Mouse (Mus musculus) cerebellum, adult 2 months (tissue): ENCODE results near the gene Ski. TPM values are rescaled to one million over a fixed set of nuclear protein-coding genes. Genes with fewer than 3 reads are reported as not detected.
A peak's percentile ranks its signal among the peaks of the same experiment; 100 is the strongest.

Experiments
- DNase-seq, 2 experiments: peaks; one replicate each; pipeline ENCODE4 v3.0.0; 2021
- H3K27ac ChIP-seq: fragments of 200-500 bp; 2 replicates; pipeline ENCODE4 v1.5.1; 2012; ENCODE audit warnings: low read length, control low read depth, inconsistent platforms; ENCODE audit not compliant: insufficient read depth
- H3K27me3 ChIP-seq: fragments of 200-500 bp; 2 replicates; pipeline ENCODE4 v1.6.1; 2012; ENCODE audit warnings: inconsistent platforms, mild to moderate bottlenecking, low read length, moderate library complexity; ENCODE audit not compliant: control insufficient read depth, insufficient read depth
- H3K4me1 ChIP-seq: fragments of 200-500 bp; 2 replicates; pipeline ENCODE4 v1.6.1; 2011; ENCODE audit warnings: low read length; ENCODE audit not compliant: control insufficient read depth, insufficient read depth
- H3K4me3 ChIP-seq: fragments of 200-500 bp; replicated peaks from 2 replicates; pipeline ENCODE3; 2011; ENCODE audit warnings: mild to moderate bottlenecking, low read depth, low read length, control low read depth; ENCODE audit not compliant: insufficient read depth
- CTCF ChIP-seq: fragments of 200-500 bp; IDR thresholded peaks from 2 replicates; pipeline ENCODE4 v1.5.1; 2011; ENCODE audit warnings: low read depth, mild to moderate bottlenecking, control low read depth, low read length, moderate library complexity, borderline replicate concordance; ENCODE audit not compliant: insufficient read depth
- POLR2A ChIP-seq: fragments of 200-500 bp; IDR thresholded peaks from 2 replicates; pipeline ENCODE4 v1.6.1; 2011; ENCODE audit warnings: low read length, control low read depth, borderline replicate concordance; ENCODE audit not compliant: insufficient read depth
- WGBS: fragments of 180-500 bp; shearing (Covaris S2); methylation state at CpG from one replicate; pipeline ENCODE4 v1.1.7; 2018; 5-methylcytosine and 5-hydroxymethylcytosine counted together
- polyA plus RNA-seq: library from polyadenylated mRNA; depleted of rRNA; stranded (reverse); fragments of >200 nt; gene quantifications from 2 replicates; pipeline ENCODE4 v1.2.3, GENCODE M21; 2012

Ski gene
- polyA plus RNA-seq, 1 experiment = 87.2 TPM

DNA sequence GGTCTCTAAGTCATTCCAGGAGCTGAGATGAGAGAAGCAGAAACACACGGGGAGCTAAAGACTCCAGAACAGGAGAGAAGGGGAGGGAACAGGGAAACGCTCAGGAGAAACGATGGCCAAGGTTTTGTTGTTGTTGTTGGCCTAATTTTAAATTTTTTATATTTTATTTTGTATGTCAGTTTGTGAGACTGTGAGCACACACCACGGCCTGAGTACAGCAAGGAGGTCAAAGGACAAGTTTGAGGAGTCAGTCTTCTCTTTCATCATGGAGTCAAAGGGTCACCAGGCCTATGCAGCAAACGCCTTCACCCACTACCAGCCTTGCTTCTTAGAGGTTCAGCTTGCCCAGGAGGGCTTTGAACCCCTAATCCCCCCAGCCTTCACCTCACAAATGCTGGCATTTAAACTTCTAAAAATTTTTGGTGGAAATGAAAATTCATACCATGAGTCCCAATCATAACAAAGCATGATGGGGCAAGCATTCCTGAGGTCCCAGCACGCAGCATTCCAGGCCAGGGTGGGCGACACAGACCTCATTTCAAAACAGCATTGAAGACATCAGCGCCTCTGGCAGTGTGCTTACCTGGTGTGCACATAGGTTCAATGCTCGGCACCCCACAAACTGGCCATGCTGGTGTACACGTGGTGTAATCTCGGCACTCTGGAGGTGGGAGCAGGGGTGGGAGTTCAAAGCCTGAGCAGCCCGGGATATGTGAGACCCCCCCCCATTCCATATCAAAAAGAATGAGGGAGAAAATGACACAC is 82.9 kb downstream of the Ski start:
- Histone ChIP-seq H3K27ac (no peak overlapping the region), H3K4me3 (no peak overlapping the region), H3K27me3 (no peaks in the 10 kb centered on the region), H3K4me1 (peaks cover 37% of the 10 kb centered on the region)
- TF ChIP-seq CTCF = no peak
- TF ChIP-seq POLR2A = no peak
- 94% methylated on average over 12 of the region's 12 CpGs for WGBS
- no peak for DNase-seq

DNA sequence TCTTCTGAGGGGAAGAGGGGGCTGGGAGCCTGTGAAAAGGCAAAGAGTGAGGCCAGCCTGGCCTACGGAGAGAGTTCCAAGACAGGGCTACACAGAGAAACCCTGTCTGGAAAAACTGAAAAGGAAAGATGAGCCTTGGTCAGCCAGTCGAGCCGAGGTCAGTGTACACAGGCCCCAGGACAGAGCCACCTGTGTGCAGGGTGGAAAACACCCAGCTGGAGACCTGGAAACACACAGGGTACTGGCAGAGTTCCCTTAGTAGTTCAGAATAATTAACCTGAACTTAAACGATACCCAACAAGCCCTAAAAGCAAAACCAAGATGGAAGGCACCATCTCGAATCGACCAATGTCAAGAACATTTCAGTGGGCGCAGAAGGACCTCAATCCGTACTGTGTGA is 83.9 kb downstream of the Ski start:
- H3K4me3 ChIP-seq = no peak overlapping the region
- TF ChIP-seq POLR2A (no peak), CTCF (no peak)
- H3K27ac ChIP-seq = no peak overlapping the region
- no peak for DNase-seq
- WGBS = 61% methylated on average over 8 of the region's 8 CpGs
- no peaks in the 10 kb centered on the region for H3K27me3 ChIP-seq
- H3K4me1 ChIP-seq = peaks cover 37% of the 10 kb centered on the region

DNA sequence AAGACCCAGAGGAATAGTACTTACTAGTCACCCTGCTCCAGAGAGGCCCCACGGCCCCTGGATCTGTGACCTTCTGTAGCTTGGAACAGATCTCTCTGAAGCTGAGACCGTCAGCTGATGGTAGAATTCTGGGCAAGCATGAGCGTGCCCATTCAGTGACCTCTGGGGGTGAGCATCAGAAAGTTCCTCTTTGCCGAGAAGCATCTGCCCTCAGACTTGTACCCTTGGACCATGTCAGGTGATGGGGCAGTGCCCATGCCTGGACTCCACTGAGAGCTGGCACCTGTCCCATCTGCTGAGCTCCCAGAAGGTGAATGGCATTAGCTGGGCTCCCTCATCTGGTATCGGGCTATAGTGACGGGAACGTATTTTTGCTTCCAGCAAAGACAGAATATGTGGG is 84.5 kb downstream of the Ski start:
- DNase-seq = peak; percentile 60 to 61
- TF ChIP-seq POLR2A (no peak), CTCF (no peak)
- Histone ChIP-seq H3K27ac (no peak overlapping the region), H3K4me1 (peaks cover 37% of the 10 kb centered on the region), H3K27me3 (no peaks in the 10 kb centered on the region), H3K4me3 (no peak overlapping the region)
- WGBS = 34% methylated on average over 7 of the region's 7 CpGs

DNA sequence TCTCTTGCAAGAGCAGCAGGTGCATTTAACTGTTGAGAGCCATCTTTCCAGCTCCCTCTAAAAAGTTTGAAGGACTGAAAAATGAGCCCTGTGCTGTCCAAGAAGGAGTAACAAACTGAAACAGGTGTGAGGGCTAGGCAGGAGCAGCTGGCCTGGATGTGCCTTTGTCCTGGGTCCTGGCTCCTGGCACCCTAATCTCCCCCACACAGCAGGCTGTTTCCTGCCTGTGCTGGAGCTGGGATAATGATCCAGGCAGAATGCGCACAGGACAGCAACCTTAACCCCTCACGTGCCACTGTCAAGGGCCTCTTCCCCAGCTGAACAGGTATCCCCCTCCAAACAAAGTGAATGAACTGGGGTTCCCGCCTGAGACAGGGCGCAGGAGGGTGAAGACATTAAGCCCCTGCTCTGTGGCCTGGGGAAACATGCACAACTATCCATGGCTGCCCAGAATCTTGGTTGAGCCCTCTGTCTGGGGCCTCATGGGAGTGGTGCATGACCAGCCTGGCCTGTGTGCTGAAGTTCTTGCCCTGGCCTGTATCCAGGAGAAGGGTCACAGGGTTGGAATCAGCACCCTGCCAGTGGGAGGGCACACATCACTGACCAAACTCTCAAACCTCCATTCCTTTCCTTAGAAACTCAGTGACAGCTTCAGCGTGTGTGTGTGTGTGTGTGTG is 86.3 kb downstream of the Ski start:
- Histone ChIP-seq H3K27me3 (no peaks in the 10 kb centered on the region), H3K4me1 (peaks cover 36% of the 10 kb centered on the region), H3K27ac (no peak overlapping the region), H3K4me3 (no peak overlapping the region)
- TF ChIP-seq POLR2A (no peak), CTCF (no peak)
- DNase-seq = no peak
- 72% methylated on average over 5 of the region's 5 CpGs for WGBS

DNA sequence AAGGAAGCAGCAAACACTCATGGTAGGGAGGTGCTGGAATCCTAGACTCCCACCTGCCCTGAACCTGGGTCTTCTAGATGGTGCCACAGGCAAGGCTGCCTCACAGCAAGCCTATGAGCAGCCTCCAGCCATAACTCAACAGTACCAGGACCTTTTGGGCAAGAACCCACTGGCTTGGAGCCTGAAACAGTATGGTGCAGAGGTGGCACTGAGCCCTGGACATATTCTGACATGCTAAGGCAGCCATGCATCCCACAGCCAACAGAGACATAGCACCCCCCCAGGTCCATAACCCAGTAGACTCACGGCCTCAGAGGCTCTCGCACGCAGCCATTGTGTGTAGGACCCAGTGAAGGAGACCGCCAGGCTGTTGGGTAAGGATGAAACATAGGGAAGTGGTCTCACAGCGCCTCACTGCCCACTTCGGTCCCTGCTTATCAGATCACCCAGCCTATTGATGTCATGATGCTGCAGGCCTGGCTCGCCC is 87.7 kb downstream of the Ski start:
- no peak overlapping the region for H3K27ac ChIP-seq
- no peak overlapping the region for H3K4me3 ChIP-seq
- H3K27me3 ChIP-seq = no peaks in the 10 kb centered on the region
- 92% methylated on average over 7 of the region's 7 CpGs for WGBS
- DNase-seq = no peak
- H3K4me1 ChIP-seq = peaks cover 40% of the 10 kb centered on the region
- TF ChIP-seq CTCF (no peak), POLR2A (no peak)

DNA sequence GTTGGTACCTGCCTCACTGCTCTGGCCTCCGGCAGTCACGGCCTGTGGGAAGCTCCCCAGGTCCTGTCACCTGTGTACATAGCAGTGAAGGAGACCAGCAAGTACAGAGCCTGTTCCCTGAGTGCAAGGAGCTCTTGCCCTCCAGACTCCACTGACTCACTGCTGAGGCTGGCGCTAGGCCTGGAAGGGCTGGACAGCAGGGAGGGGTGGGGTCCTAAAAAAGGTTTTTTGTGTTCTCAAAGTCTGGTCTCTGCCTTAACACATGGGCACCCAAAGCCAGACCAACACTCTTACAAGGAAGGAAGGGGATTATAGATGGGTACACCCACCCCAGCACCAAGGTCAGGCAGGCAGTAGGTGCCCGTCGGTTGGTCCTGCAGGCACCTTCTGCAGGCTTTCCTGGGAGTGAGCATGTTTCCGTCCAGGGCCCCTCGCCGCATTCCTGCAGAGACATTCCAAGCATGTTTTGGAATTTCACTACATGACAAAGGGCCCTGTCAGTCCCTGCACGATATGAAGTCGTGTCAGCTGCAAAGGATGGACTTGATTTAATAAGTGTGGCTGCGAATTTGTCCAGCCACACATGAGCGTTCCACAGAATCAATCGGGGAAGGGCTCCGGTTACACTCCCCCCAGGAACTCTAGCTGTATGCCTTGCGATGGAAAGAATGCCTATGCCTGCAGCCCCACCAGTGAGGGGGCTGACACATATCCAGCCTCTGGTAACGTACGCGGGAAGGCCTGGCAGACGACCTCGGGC is 88.6 kb downstream of the Ski start:
- Histone ChIP-seq H3K27ac (no peak overlapping the region), H3K27me3 (no peaks in the 10 kb centered on the region), H3K4me3 (no peak overlapping the region), H3K4me1 (peaks cover 49% of the 10 kb centered on the region)
- 65% methylated on average over 20 of the region's 20 CpGs for WGBS
- no peak for DNase-seq
- TF ChIP-seq POLR2A (no peak), CTCF (no peak)

DNA sequence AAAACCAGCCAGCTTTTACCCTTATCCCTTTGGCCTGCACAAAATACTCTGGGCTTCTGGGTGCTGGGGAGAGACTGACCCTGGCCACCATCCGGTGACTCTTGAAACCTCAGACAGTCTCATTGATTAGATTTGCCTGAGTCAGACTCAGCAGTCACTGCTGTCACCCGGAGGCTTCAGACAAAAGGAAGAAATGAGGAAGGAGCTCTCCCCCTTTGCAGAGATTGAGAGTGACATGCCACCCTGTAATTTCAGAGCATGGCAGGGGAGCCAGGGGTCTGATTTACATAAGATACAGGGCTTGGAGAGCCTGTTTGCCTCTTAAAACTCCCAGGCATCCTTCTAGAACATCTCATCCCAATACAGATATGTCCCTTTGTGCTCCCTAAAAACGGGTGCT is 89.2 kb downstream of the Ski start:
- TF ChIP-seq CTCF (no peak), POLR2A (no peak)
- Histone ChIP-seq H3K27ac (no peak overlapping the region), H3K4me3 (no peak overlapping the region), H3K27me3 (no peaks in the 10 kb centered on the region), H3K4me1 (peaks cover 47% of the 10 kb centered on the region)
- 62% methylated on average over 3 of the region's 3 CpGs for WGBS
- no peak for DNase-seq

DNA sequence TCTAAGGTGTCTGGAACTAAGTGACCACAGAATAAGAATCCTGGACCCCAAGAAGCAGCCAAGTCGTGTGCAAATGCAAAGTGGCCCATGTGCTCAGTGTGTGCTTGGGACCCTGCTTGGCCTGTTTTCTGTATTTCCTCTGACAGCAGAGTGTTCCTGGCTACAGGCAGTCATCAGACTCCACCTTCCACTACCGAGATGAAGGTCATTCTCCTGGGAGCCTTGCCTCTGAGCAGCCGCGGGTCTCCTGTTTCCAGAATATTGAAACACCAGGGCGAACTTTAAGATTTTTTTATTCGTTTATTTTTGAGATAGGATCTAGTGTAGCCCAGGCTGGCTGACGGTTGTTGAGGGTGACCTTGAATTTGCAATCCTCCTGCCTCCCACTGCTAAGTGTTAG is 91.8 kb downstream of the Ski start:
- H3K4me1 ChIP-seq = peaks cover 32% of the 10 kb centered on the region
- DNase-seq = no peak
- WGBS = 80% methylated on average over 7 of the region's 7 CpGs
- H3K27ac ChIP-seq = peak overlapping the region; percentile 82
- no peaks in the 10 kb centered on the region for H3K27me3 ChIP-seq
- H3K4me3 ChIP-seq = no peak overlapping the region
- TF ChIP-seq POLR2A (no peak), CTCF (no peak)
